Mouse (Mus musculus): ENCODE measurements around the gene Mul1.

Gene Mul1

DNA sequence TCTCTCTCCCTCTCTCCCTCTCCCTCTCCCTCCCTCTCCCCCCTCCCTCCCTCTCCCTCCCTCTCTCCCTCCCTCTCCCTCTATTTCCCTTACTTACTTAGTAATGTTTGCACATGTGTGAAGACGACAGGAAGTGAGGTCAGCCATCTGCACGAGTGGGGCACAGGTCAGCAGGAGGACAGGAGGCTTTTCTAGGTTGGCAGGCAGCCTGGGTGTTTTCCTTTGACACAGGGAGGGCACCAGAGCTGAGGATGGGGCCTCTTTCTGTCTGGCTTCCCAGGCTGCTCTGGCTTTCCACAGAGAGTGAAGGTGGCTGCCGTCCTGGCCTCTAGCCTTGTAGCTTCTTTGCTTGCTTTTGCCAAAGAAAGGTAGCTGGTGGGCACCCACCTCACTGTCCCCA, 5.6 kb downstream of the Mul1 start:
- DNase-seq (ENCODE audit: low spot score in 2 of 2), result no peak

DNA sequence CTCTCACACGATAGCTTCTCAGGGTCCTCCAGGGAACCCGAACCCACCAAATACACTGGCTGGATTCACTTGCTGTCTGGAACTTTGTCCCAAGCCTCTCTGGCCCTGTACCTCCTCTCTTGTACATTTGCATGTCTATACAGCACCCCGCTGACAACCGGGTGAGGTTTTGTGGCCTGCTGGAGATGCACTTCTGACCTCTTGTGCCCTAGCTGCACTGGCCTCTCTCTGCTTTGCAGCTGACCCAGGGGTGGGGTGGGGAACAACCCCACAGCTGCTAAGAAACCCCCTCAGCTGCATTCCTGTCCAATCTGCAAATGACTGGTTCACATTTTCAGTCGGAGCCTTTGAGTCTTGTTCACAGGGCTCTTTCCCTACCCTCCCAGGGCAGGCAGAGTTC, 10.5 kb downstream of the Mul1 start:
- DNase-seq (ENCODE audit: low spot score in 2 of 2), result no peak

DNA sequence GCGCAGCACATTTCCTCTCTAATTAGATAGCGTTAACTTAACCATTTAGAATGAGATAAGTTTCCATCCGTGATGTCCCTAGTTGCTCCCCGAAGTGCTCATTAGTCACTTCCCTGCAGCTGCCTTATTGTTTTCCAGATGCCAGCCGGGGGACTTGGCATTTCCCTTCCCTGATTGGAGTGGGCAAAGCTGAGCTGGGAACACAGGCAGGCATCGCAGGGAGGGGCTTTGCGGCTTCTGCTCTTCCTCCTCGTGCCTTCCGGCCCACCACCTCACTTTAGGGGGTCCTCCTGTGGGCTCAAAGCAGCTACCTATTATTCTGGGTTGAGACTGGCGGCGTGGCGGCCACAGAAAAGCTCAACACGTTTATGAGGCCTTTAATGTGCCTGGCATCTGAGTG, 12.5 kb downstream of the Mul1 start:
- DNase-seq (ENCODE audit: low spot score in 2 of 2), result peak in 1 of 2 experiments; percentile 65

DNA sequence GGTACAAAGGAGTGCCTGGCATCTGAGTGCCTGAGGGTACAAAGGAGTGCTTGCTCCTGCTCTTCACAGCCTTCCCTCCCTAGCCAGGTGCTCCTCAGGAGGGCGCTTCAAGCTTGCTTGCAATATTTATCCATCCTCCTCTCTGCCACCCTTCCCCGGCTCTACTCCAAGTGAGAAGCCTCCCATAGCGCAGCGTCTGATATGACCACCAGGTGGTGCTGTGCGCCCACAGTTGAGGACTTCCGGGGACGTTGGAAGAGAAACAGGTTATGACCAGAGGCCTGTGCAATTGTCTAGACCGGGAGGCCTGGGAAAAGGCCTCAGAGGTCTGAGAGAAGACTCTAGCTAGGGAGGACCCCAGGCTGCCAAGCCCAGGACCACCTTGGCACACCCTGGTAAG, 12.9 kb downstream of the Mul1 start:
- DNase-seq (ENCODE audit: low spot score in 2 of 2), result peak; percentile 95 to 96

DNA sequence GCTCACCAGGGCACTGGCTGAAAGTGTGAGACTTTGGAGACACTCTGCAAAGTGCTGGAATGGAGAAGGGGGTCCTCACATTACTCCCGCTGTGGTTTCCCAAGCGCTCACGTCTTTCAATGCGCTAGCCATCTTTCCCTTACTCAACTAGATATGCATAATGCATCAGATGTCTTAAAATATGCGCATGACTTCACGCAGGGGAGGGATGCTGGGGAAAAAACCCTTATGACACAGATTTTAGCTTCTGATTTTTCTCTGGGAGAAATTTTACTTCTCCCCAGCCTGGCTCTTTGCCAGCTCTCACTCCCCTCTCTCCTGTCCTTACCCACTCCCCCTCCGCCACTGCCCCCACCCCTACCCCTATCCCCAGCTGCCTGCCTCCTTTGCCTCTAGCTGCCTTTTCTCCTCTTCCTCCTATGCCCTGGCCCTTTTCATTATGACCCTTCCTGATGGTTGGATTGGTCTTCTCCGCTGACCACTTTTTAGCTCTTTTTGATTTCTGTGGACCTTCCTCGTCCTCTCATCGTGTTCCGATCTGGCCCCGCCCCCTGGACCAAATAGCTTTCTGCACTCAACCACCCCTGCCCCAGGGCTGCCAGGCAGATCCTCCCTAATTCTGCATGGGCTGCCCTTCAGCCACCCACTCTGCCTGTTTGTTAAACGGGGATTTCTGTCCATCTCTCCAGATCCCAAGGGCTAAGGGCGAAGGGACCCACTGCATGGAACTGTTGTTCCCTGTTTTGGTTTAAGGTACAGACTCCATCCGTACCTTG, 13.5 kb downstream of the Mul1 start:
- DNase-seq (ENCODE audit: low spot score in 2 of 2), result peak; percentile 75 to 81

DNA sequence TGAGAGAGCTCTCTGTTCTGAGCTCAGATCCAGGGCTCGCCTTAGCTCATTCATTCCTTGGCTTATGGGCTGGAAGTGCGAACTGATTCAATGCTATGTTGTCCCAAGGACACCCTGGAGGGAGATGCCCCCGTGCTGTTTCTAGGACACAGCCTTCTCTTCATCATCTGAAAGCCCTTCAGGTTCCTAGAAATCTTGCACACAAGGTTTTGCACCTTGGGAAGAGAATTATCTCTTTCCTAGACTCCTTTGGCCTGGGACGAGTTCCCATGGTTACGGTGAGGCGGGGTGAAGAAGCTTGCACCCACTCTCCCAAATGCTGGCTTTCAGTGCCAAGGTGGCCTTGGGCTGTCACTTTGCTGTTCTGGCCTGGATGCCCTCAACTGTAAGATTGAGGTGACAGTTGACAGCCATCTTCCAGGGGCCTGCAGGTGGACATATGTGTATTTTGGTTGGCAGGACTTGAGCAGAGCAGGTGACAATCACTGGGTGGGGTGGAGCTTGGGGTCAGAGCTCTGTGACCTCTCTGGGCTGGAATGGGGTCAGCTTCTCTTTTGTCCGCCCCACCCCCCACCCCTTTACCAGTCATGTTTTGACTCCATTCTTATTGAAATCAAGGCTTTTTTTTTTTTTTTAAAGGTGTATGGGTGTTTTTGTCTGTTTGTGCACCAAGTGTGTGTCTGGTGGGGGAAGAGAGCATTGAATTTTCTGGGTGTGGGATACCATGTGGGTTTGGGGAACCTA, 14.6 kb downstream of the Mul1 start:
- DNase-seq (ENCODE audit: low spot score in 2 of 2), result no peak

DNA sequence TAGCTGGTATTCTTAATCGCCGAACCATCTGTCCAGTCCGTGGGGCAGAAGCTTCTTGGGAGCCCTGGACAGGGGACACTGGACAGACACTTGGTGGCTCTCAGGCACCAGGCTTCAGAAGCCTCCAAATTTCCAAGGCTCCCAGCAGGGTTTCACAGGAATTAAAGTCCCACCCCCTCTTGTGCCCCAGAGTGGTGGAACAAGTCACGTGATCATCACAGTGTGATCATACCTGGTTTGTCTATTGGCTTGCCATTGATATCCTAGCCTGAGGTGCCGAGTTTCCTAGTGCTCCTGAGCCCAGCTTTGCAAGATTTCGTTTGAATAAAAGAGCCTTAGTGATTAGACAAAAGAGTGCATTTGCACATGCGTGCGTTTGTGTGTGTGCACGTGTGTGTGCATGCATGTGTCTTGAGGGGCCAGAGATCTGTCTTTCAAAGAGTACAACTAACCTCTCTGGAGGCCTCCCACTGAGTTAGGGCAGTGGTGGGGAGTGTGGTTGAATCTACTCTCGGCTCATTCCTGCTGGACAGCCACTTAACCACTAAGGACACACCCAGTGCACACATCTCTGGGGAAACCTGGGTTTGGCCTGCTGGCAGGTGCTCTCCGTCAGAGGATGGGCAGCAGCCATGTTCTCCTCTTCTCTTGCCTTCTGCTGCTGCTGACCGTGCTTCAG, 15.3 kb downstream of the Mul1 start:
- DNase-seq (ENCODE audit: low spot score in 2 of 2), result no peak

DNA sequence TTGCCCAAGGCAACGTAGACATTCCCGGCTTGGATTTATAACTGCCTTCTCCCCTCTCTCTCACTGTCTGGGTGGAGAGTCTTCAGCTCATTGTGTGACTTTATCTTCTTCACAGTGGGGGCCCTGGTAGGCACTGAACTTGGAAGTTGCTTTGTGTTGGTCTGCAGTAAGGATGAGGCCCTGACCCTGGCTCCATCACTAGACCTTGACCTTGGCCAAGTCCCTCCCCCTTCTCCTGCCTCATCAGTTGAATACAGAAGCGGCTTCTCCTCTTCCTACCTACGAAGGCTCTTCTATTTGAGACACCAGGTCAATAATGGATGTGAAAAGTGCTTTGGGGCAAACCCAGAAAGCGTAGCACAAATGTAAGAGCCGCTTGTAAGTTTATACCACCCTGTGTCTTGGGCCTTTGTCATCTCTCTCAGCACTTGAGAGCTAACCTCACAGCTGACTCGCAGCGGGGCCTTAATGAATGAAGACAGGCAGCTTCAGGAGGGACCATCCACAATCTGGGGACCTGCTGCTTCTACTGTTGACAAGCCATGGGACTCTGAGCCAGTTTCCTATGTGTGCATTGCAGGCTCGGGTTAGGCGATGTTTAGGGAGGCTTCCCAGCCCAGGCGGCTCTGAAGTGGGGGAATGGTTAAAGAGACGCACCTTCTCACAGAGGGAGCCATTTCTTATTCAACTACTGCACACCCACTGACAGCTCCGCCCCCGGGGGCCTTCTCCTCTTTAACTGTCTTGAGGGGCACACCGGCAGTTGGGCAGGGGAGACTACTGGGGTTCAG, 18.0 kb downstream of the Mul1 start:
- DNase-seq (ENCODE audit: low spot score in 2 of 2), result no peak

DNA sequence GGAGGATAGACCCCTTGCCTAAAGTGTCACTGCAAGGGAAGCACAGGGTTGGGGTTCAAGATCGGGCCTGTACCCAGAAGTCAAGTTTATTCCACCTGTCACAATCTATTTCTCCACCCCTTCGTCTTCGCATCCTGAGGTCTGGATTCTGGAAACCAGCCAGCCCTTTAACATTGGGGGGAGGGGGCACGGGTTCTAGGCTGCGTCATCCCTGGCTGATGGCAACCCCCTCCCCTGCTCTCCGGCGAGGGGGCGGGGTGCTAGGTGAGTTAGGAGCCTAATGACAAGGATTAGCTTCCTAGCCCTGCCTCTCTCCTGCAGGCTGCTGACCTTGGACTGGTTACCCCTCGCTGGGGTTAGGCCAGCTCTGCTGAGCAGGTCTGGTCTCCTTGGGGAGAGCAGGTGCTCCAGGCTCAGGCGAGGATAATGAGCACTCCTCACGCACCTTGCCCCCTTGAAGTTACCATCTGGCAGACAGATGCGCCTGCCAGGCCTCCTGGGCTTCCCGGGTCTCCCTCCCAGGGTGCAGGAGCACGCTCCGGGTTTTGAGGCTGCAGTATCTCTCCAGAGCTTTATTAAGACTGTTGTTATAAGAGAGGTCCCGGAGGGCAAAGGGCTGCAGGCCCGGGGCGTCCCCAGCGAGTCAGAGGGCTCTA, 18.8 kb downstream of the Mul1 start:
- DNase-seq (ENCODE audit: low spot score in 2 of 2), result peak in 1 of 2 experiments; percentile 57

DNA sequence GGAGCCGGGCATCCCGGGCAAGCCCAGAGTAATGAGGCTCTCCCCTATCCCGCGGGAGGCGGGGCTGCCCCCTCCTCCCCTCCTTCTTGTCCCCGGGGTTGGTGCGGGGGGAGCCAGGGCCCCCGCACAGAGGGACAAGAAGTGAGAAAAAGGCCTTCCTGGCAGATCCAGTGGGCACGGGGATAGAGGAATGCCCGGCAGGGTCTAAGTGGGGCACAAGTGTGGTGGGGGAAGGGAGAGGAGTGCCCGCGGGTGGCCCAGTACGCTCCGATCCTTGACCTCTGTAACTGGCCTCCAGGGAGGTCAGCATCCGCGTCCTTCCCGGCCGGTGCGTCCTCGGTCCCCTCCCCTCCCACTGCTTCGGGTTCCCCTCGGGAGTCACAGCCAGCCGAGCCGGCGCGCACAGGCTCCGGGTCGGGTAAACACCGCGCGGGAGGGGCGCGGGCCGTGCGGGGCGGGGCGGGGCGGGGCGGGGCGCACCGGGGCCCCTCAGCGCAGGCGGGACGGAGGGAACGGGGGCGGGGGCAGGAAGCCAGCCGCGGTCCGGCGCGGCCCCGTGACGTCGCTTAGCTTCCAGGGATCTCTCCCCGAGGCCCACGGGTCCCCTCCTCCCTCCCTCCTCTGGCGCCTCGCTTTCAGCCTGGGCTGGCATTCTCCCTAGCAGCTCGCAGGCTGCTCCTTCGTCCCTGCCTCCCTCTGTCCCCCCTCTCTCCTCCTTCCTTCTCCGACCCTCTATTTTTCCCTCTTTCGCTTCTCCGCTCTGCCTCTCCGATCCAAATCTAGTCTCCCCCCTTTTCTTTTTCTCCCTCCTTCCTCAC, 19.5 kb downstream of the Mul1 start, which contains the start of gene Camk2n1:
Camk2n1 (plus strand) TSS at position 562 of the 818 bp plus-strand sequence.
- peak; percentile 90 to 92 for DNase-seq (ENCODE audit: low spot score in 2 of 2)

DNA sequence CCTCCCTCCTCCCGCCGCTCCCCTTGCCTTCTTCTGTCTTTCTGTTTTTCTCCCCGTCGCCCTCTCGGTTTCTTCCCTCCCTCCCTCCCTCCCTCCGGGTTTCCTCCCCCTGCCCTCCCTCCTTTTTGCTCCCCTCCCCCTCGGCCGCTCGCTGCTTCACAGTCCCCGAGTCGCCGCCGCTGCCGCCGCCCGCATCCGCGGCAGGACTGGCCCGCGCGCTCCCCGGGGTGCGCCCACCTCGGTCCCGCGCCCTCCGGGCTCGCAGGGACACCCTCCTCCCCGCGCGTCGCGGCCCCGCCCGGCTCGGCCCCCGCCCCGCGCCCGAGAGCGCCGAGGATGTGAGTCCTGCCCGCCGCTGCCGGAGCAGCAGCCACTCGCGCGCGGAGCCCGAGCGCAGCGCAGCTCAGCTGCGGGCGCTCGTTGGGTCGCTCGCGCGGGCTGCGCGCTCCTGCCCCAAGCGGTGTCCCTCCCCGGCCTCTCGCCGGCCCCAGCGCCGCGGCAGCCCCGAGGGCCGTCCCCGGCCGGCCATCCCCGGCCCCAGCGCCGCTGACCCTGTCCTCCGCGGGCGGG, 20.2 kb downstream of the Mul1 start:
- peak; percentile 85 to 89 for DNase-seq (ENCODE audit: low spot score in 2 of 2)

DNA sequence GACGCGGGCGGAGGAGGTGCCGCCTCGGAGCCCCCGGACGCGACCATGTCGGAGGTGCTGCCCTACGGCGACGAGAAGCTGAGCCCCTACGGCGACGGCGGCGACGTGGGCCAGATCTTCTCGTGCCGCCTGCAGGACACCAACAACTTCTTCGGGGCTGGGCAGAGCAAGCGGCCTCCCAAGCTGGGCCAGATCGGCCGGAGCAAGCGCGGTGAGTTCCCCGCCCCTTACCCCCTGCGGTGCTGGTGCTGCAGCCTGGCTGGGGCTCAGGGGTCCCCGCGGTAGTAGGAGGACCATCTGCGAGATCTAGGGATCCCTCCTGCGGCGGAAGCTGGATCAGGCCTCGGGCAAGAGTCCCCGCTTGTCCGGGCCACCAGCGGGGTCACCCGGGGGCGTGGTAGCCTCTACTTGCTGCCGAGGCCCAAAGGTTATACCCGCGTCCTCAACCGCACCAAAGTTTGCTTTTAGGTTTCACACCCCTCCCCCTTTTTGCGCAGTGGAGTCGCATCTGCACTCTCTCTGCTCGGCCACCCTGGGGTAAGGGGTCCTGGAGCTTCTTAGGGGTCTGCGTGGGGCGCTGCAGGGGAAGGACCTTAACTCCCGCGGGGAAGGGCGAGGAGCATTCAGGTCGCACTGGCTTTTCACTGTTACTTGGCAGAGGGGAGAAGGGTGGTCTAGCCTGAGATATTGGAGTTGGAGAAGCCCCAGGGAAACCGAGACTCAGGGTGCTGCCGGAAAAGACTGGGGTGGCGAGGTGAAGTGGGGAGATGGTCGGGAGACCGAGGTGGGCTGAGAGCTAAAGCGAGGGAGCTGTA, 20.9 kb downstream of the Mul1 start:
- DNase-seq (ENCODE audit: low spot score in 2 of 2), result peak in 1 of 2 experiments; percentile 66

DNA sequence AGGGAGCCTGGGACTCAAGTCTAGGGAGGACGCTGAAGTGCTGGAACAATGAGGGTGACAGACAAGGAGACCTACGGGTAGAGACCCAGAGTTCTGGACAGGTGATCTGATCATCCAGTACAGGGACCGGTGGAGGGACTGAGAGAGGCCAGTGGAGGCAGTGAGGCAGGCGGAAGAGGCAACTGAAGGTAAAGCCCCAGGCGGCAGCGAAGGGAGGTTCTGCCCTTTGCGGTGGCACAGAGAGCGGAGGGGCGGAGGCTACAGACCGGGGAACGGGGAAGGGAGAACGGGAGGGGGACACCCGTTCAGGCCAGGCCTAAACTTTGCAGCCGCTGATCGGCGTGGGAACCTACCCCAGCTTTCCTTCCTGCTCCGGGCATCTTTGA, 21.5 kb downstream of the Mul1 start:
- DNase-seq (ENCODE audit: low spot score in 2 of 2), result no peak

DNA sequence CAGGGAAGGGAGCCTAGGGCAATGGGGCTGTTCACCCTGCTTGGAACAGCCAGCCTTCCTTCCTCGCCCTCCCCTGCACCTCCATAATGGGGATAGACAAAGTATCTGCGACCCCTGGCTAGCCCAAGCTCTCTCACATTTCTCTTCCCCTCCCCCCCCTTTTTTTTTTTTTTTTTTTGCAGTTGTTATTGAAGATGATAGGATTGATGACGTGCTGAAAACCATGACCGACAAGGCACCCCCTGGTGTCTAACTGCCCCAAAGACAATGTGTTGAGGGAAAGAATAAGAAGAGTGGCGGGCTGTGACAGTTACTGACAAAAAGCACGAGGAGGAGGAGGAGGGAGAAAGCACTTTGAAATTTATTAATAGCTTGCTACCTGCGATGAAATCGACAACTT, 22.1 kb downstream of the Mul1 start:
- DNase-seq (ENCODE audit: low spot score in 2 of 2), result no peak

DNA sequence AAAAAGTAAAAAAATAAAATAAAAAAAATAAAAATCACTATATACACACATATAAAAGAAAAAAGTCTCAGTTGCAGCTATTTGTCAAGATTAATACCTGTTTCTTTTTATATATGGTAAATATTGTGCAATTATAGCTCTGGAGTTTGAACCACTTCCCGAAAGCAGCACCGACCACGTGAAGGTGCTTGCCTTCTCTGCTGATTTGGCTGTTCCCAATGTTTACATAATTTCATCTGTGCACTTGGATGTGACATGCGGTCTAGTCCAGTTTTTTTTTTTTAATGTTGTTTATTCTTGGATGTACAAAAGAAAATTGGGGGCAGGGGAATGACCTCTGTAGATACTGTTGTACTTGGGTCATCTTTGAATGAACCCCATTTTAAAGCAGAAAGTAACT, 22.6 kb downstream of the Mul1 start:
- DNase-seq (ENCODE audit: low spot score in 2 of 2), result no peak

DNA sequence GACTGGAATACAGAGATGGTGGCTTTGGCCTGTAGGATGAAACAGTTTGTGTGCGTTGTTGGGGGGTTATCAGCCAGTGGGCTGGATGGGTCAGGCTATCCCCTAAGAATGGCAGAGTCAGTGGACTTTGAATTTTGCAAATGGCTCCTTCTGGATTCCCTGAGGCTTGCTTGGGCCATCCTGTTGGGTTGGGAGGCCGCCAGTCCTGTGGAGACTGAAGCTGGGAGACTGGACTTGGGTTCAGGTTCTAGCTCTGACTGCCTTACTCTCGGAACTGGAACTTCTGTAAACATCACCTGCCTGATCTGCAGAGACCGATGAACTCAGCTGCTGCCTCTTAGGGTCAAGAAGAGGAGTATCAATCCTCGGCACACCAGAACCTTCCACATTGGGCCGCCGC, 23.7 kb downstream of the Mul1 start:
- no peak for DNase-seq (ENCODE audit: low spot score in 2 of 2)

DNA sequence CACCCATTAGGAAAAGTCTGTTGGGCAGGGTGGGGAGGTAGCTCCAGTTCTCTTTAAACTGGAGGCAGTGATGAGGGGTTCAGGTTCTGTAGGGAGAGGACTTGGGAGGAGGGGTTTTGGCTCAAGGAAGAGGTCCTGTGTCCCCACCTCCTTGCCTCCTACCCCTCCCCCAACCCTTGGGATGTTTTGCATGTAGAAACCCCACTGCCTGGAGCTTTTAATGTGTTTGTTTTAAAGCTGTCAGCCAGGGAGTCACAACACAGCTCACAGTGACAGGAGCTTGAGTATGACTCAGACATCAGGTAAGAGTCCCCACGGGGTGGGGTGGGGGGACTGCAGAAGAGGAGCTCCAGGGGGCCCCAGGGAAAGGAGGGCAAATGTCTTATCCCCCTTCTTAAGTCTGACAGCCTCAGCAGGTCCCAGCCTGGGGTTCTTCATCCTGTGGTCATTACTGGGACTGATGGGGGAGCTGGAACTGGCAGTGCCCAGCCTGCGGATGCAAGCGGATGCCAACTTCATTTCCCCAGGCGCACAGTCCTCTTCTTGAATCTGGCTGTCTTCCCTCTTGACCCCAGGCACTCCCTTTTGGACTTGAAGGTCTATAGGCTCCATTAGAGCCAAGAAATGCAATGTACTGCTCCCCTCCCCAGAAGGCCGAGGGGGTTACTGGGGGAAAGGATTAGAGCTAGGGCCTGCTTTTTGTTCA, 24.4 kb downstream of the Mul1 start:
- DNase-seq (ENCODE audit: low spot score in 2 of 2), result no peak

DNA sequence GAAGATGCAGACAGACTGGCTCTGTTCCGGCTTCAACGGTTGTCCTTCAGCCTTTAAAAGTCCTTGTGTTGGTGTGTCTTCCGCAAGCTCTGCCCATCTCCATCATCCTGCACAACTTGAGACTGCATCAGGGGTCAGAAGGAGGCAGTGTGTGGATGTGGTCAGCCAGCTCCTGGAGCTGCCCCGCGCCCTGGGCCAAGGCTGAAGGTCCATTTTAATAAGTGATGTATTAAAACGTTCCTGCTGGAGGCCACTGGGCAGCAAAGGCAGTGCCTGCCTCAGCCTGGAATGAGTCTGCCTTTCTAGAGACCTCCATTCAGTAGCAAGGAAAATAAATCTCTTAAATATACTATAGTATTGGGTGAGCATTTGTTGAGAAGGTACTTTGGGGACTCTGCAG, 25.3 kb downstream of the Mul1 start:
- no peak for DNase-seq (ENCODE audit: low spot score in 2 of 2)

DNA sequence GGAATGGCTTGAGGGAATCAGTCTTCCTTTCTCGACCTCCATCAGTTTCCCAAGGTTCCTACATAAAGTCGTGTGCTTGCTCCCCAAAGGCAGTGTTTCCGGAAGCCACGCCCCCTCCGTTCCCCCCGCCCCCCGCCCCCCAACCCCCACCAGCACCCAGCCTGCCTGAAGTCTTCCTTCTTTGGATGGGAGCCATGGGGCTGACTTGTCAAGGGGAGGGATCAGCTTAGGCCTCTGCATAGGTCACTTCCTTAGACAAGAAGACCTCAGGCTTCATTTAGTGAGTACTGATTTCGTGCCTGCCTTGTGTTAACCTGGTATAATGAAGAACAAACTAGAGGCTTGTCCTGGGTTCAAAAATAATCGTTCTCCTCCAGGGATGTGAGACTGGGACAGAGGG, 26.4 kb downstream of the Mul1 start:
- no peak for DNase-seq (ENCODE audit: low spot score in 2 of 2)

Measured in right cerebral cortex, postnatal 10 days (tissue).